Mouse (Mus musculus) bone marrow macrophage, adult 2 months (primary cell): Measurements from ENCODE around the gene Wdr95.

Experiments used
- CTCF ChIP-seq: IDR thresholded peaks from 2 replicates; pipeline ENCODE4 v1.5.1; 2012; ENCODE audit warnings: low read depth, mild to moderate bottlenecking, low read length, moderate library complexity
- POLR2A ChIP-seq: IDR thresholded peaks from 2 replicates; pipeline ENCODE4 v1.6.1; 2012; ENCODE audit warnings: mild to moderate bottlenecking, low read depth, low read length, borderline replicate concordance

GRCm38 (mm10) chr5:149616817-149617216 lies 88.3 kb downstream of the Wdr95 start:
- no peak for TF ChIP-seq POLR2A
- no peak for TF ChIP-seq CTCF
